Mouse (Mus musculus) left cerebral cortex, adult 9 months (tissue): ENCODE results near the gene Olfr523.

Experiments used
- DNase-seq, 2 experiments: peaks; one replicate each; pipeline ENCODE4 v3.0.0; 2022; ENCODE audit warnings: low spot score in 2 of 2

The Olfr523 gene

GRCm38 (mm10) chr7:140180692-140181091 is 7.7 kb downstream of the Olfr523 start:
- no peak for DNase-seq

- DNase-seq, result no peak
These were observed 11.2 kb downstream of the Olfr523 start for GRCm38 (mm10) chr7:140184206-140184605.

- DNase-seq, result peak in 1 of 2 experiments; percentile 45
These were observed 13.9 kb downstream of the Olfr523 start for GRCm38 (mm10) chr7:140186646-140187620.

- peak in 1 of 2 experiments; percentile 28 for DNase-seq
These were observed 14.8 kb downstream of the Olfr523 start for GRCm38 (mm10) chr7:140187721-140188390.

- peak in 1 of 2 experiments; percentile 8 for DNase-seq
These were observed 15.6 kb downstream of the Olfr523 start for GRCm38 (mm10) chr7:140188391-140189328.

- no peak for DNase-seq
These were observed 17.4 kb downstream of the Olfr523 start for GRCm38 (mm10) chr7:140190435-140190834.

- DNase-seq, result no peak
These were observed 19.4 kb downstream of the Olfr523 start for GRCm38 (mm10) chr7:140192445-140192844.

- no peak for DNase-seq
These were observed 19.8 kb downstream of the Olfr523 start for GRCm38 (mm10) chr7:140192851-140193250.

- DNase-seq, result peak in 1 of 2 experiments; percentile 8
These were observed 21.0 kb downstream of the Olfr523 start for GRCm38 (mm10) chr7:140194031-140194430.

- no peak for DNase-seq
These were observed 23.0 kb downstream of the Olfr523 start for GRCm38 (mm10) chr7:140196002-140196401.

GRCm38 (mm10) chr7:140201090-140201489 is 28.1 kb downstream of the Olfr523 start:
- no peak for DNase-seq

- DNase-seq, result no peak
These were observed 32.8 kb downstream of the Olfr523 start, which contains the start of gene Olfr524 for GRCm38 (mm10) chr7:140205864-140206263. Gene Olfr524 (minus strand): TSS chr7:140205964.

- DNase-seq, result no peak
These were observed 33.9 kb downstream of the Olfr523 start for GRCm38 (mm10) chr7:140206904-140207303.

GRCm38 (mm10) chr7:140208153-140208552 is 35.1 kb downstream of the Olfr523 start:
- no peak for DNase-seq

- no peak for DNase-seq
These were observed 35.7 kb downstream of the Olfr523 start for GRCm38 (mm10) chr7:140208677-140209076.

GRCm38 (mm10) chr7:140213841-140214240 is 40.8 kb downstream of the Olfr523 start:
- DNase-seq, result no peak

GRCm38 (mm10) chr7:140217967-140218366 is 45.0 kb downstream of the Olfr523 start, which contains the start of gene Cd163l1:
Gene Cd163l1 (plus strand): TSS chr7:140218267.
- DNase-seq, result no peak

- DNase-seq, result no peak
These were observed 46.3 kb downstream of the Olfr523 start for GRCm38 (mm10) chr7:140219268-140219667.

GRCm38 (mm10) chr7:140220375-140220774 is 47.4 kb downstream of the Olfr523 start:
- no peak for DNase-seq

GRCm38 (mm10) chr7:140224209-140224608 is 51.2 kb downstream of the Olfr523 start:
- DNase-seq, result no peak
